Mouse (Mus musculus) liver, embryonic 11.5 days (tissue): ENCODE measurements around the gene Dnajc27. TPM values are rescaled to one million over a fixed set of nuclear protein-coding genes. Genes with fewer than 3 reads are reported as not detected.

Experiments used
- ATAC-seq: fragments of 200-750 bp; cut with Nextera tagmentation; replicated peaks from 2 replicates; pipeline ENCODE4 v1.8.0; 2017; ENCODE audit warnings: moderate number of reproducible peaks, mild to moderate bottlenecking, moderate TSS enrichment, moderate library complexity; ENCODE audit not compliant: low FRiP score
- DNase-seq: peaks from one replicate; pipeline ENCODE4 v3.0.0-alpha.2; 2017; ENCODE audit warnings: low spot score
- H3K27ac ChIP-seq: fragments of 300-500 bp; sonication (generic); 2 replicates; pipeline ENCODE4 v1.5.1; 2014; ENCODE audit warnings: mild to moderate bottlenecking, low read depth, low read length, control low read depth
- H3K27me3 ChIP-seq: fragments of 300-500 bp; sonication (generic); replicated peaks from 2 replicates; pipeline ENCODE4 v1.6.1; 2014; ENCODE audit warnings: low read length, mixed read lengths; ENCODE audit not compliant: control insufficient read depth, insufficient read depth
- H3K36me3 ChIP-seq: fragments of 300-500 bp; sonication (generic); 2 replicates; pipeline ENCODE4 v1.6.1; 2014; ENCODE audit warnings: mild to moderate bottlenecking, low read length, moderate library complexity, mixed read lengths; ENCODE audit not compliant: control insufficient read depth, insufficient read depth
- H3K4me1 ChIP-seq: fragments of 300-500 bp; sonication (generic); replicated peaks from 2 replicates; pipeline ENCODE4 v1.6.1; 2014; ENCODE audit warnings: low read length, mixed read lengths; ENCODE audit not compliant: control insufficient read depth, insufficient read depth
- H3K4me2 ChIP-seq: fragments of 300-500 bp; sonication (generic); 2 replicates; pipeline ENCODE4 v1.6.1; 2014; ENCODE audit warnings: mild to moderate bottlenecking, control low read depth, moderate library complexity
- H3K4me3 ChIP-seq: fragments of 300-500 bp; sonication (generic); 2 replicates; pipeline ENCODE4 v1.5.1; 2014; ENCODE audit warnings: low read depth, low read length, control low read depth
- H3K9ac ChIP-seq: fragments of 300-500 bp; sonication (generic); 2 replicates; pipeline ENCODE4 v1.6.1; 2014; ENCODE audit warnings: low read depth, low read length, control low read depth
- H3K9me3 ChIP-seq: fragments of 300-500 bp; sonication (generic); 2 replicates; pipeline ENCODE4 v1.6.1; 2016; ENCODE audit warnings: low read length, inconsistent platforms, mixed read lengths; ENCODE audit not compliant: control insufficient read depth
- WGBS: fragments of 180-500 bp; shearing (Covaris S2); extraction: QIAGEN DNeasy Blood & Tissue Kit; methylation state at CpG from one replicate; pipeline ENCODE4 v1.1.7; 2014; 5-methylcytosine and 5-hydroxymethylcytosine counted together
- polyA plus RNA-seq: library from polyadenylated mRNA; unstranded; fragments of >200 nt; fragmentation: Nextera tagmentation; extraction: Ambion mirVana; gene quantifications from 2 replicates; pipeline ENCODE4 v1.2.1, GENCODE M21; 2014

The Dnajc27 gene
- polyA plus RNA-seq, result 5.7 and 6.6 TPM in 2 replicates

GRCm38 (mm10) chr12:4082132-4083001 lies at the start of gene Dnajc27:
Gene Dnajc27, plus strand, starts transcription at chr12:4082583.
- ATAC-seq, result peak; percentile 94
- Histone ChIP-seq H3K27me3 (no peaks in the 10 kb centered on the region), H3K36me3 (peaks cover 3% of the 10 kb centered on the region; the same call in 1 of the 2 replicates), H3K4me3 (peak within 1 kb of the TSS; percentile 60), H3K4me2 (peak within 1 kb of the TSS; percentile 73), H3K4me1 (0 out of 2 replicates have a peak, but pooled peaks cover 2% of the 10 kb centered on the region), H3K9ac (peak within 1 kb of the TSS; percentile 68), H3K9me3 (no peaks in the 10 kb centered on the region), H3K27ac (peak within 1 kb of the TSS; percentile 79)
- 5% methylated on average over 58 of the region's 59 CpGs for WGBS
- DNase-seq, result peak; percentile 91

- Histone ChIP-seq H3K36me3 (no peaks in the 10 kb centered on the region), H3K9ac (no peak overlapping the region), H3K4me1 (no peaks in the 10 kb centered on the region), H3K27me3 (peaks cover 46% of the 10 kb centered on the region), H3K27ac (no peak overlapping the region), H3K4me3 (no peak overlapping the region), H3K9me3 (no peaks in the 10 kb centered on the region), H3K4me2 (no peak overlapping the region)
- no peak for ATAC-seq
- DNase-seq, result no peak
- 69% methylated on average over 5 of the region's 5 CpGs for WGBS
Observed at GRCm38 (mm10) chr12:4036157-4036556, 46.2 kb upstream of the Dnajc27 start.

- DNase-seq, result no peak
- peaks cover 48% of the 10 kb centered on the region for H3K27me3 ChIP-seq
- H3K9ac ChIP-seq, result no peak overlapping the region
- no peaks in the 10 kb centered on the region for H3K36me3 ChIP-seq
- no peaks in the 10 kb centered on the region for H3K9me3 ChIP-seq
- WGBS, result 35% methylated on average over 5 of the region's 5 CpGs
- no peak for ATAC-seq
- no peak overlapping the region for H3K4me3 ChIP-seq
- no peaks in the 10 kb centered on the region for H3K4me1 ChIP-seq
- H3K27ac ChIP-seq, result no peak overlapping the region
- no peak overlapping the region; the same call in 1 of the 2 replicates for H3K4me2 ChIP-seq
Observed at GRCm38 (mm10) chr12:4037511-4037910, 44.9 kb upstream of the Dnajc27 start.

- Histone ChIP-seq H3K36me3 (no peaks in the 10 kb centered on the region), H3K9ac (peak within 1 kb of the TSS; percentile 2), H3K4me2 (peak within 1 kb of the TSS; percentile 86), H3K27ac (no peak within 1 kb of the TSS), H3K4me3 (peak within 1 kb of the TSS; percentile 45), H3K9me3 (no peaks in the 10 kb centered on the region), H3K27me3 (peaks cover 48% of the 10 kb centered on the region), H3K4me1 (no peaks in the 10 kb centered on the region)
- ATAC-seq, result peak; percentile 90
- 1% methylated on average over 78 of the region's 78 CpGs for WGBS
- DNase-seq, result peak; percentile 71
Observed at GRCm38 (mm10) chr12:4038061-4039041, 44.0 kb upstream of the Dnajc27 start, which contains the start of gene Efr3b. Gene Efr3b, minus strand, starts transcription at chr12:4038915.

- DNase-seq, result no peak
- no peak overlapping the region for H3K27ac ChIP-seq
- 3% methylated on average over 13 of the region's 13 CpGs for WGBS
- H3K4me3 ChIP-seq, result peak overlapping the region; percentile 45
- H3K4me1 ChIP-seq, result no peaks in the 10 kb centered on the region
- H3K36me3 ChIP-seq, result no peaks in the 10 kb centered on the region
- peak overlapping the region; percentile 86 for H3K4me2 ChIP-seq
- H3K9ac ChIP-seq, result no peak overlapping the region
- ATAC-seq, result no peak
- peaks cover 46% of the 10 kb centered on the region for H3K27me3 ChIP-seq
- no peaks in the 10 kb centered on the region for H3K9me3 ChIP-seq
Observed at GRCm38 (mm10) chr12:4039046-4039445, 43.3 kb upstream of the Dnajc27 start.

GRCm38 (mm10) chr12:4042411-4042810 lies 40.0 kb upstream of the Dnajc27 start:
- ATAC-seq (no peak), DNase-seq (no peak)
- Histone ChIP-seq H3K4me3 (no peak overlapping the region), H3K4me2 (no peak overlapping the region), H3K27me3 (peaks cover 30% of the 10 kb centered on the region), H3K4me1 (no peaks in the 10 kb centered on the region), H3K27ac (no peak overlapping the region), H3K9me3 (no peaks in the 10 kb centered on the region), H3K9ac (no peak overlapping the region), H3K36me3 (no peaks in the 10 kb centered on the region)
- WGBS, result 65% methylated on average over 5 of the region's 5 CpGs

- H3K9ac ChIP-seq, result no peak overlapping the region
- no peaks in the 10 kb centered on the region for H3K36me3 ChIP-seq
- H3K4me1 ChIP-seq, result no peaks in the 10 kb centered on the region
- H3K4me3 ChIP-seq, result no peak overlapping the region
- WGBS, result 34% methylated on average over 1 of the region's 1 CpGs
- ATAC-seq (no peak), DNase-seq (no peak)
- H3K27me3 ChIP-seq, result peaks cover 4% of the 10 kb centered on the region
- no peak overlapping the region for H3K27ac ChIP-seq
- H3K4me2 ChIP-seq, result no peak overlapping the region
- H3K9me3 ChIP-seq, result no peaks in the 10 kb centered on the region
Observed at GRCm38 (mm10) chr12:4045992-4046391, 36.4 kb upstream of the Dnajc27 start.

GRCm38 (mm10) chr12:4048031-4048430 lies 34.4 kb upstream of the Dnajc27 start:
- ATAC-seq, result no peak

More at GRCm38 (mm10) chr12:4048031-4048430, 34.4 kb upstream of the Dnajc27 start:
- Histone ChIP-seq H3K4me1 (no peaks in the 10 kb centered on the region), H3K4me3 (no peak overlapping the region), H3K27me3 (no peaks in the 10 kb centered on the region), H3K27ac (no peak overlapping the region), H3K36me3 (no peaks in the 10 kb centered on the region), H3K9me3 (no peaks in the 10 kb centered on the region), H3K4me2 (no peak overlapping the region), H3K9ac (no peak overlapping the region)
- WGBS, result 62% methylated on average over 6 of the region's 6 CpGs
- DNase-seq, result no peak
